Mouse (Mus musculus) cerebellum, adult 2 months (tissue): ENCODE measurements at regions not wholly inside any gene's neighbourhood (a gene's known extent, or its start where the extent isn't known, plus 50 kb on each side); places are given as distances from the start of the nearest gene placed in this dataset.

Source experiments
- DNase-seq, 2 experiments: peaks; one replicate each; pipeline ENCODE4 v3.0.0; 2021
- H3K27ac ChIP-seq: fragments of 200-500 bp; 2 replicates; pipeline ENCODE4 v1.5.1; 2012; ENCODE audit warnings: low read length, control low read depth, inconsistent platforms; ENCODE audit not compliant: insufficient read depth
- H3K27me3 ChIP-seq: fragments of 200-500 bp; 2 replicates; pipeline ENCODE4 v1.6.1; 2012; ENCODE audit warnings: inconsistent platforms, mild to moderate bottlenecking, low read length, moderate library complexity; ENCODE audit not compliant: control insufficient read depth, insufficient read depth
- H3K4me1 ChIP-seq: fragments of 200-500 bp; 2 replicates; pipeline ENCODE4 v1.6.1; 2011; ENCODE audit warnings: low read length; ENCODE audit not compliant: control insufficient read depth, insufficient read depth
- H3K4me3 ChIP-seq: fragments of 200-500 bp; replicated peaks from 2 replicates; pipeline ENCODE3; 2011; ENCODE audit warnings: mild to moderate bottlenecking, low read depth, low read length, control low read depth; ENCODE audit not compliant: insufficient read depth
- CTCF ChIP-seq: fragments of 200-500 bp; IDR thresholded peaks from 2 replicates; pipeline ENCODE4 v1.5.1; 2011; ENCODE audit warnings: low read depth, mild to moderate bottlenecking, control low read depth, low read length, moderate library complexity, borderline replicate concordance; ENCODE audit not compliant: insufficient read depth
- POLR2A ChIP-seq: fragments of 200-500 bp; IDR thresholded peaks from 2 replicates; pipeline ENCODE4 v1.6.1; 2011; ENCODE audit warnings: low read length, control low read depth, borderline replicate concordance; ENCODE audit not compliant: insufficient read depth
- WGBS: fragments of 180-500 bp; shearing (Covaris S2); methylation state at CpG from one replicate; pipeline ENCODE4 v1.1.7; 2018; 5-methylcytosine and 5-hydroxymethylcytosine counted together

- H3K4me3 ChIP-seq = no peak overlapping the region
- DNase-seq = no peak
- WGBS = 58% methylated on average over 14 of the region's 14 CpGs
- no peak for TF ChIP-seq CTCF
- TF ChIP-seq POLR2A = no peak
- H3K27ac ChIP-seq = no peak overlapping the region
- no peaks in the 10 kb centered on the region for H3K27me3 ChIP-seq
- H3K4me1 ChIP-seq = no peaks in the 10 kb centered on the region
These were observed 256.0 kb downstream of the Etnk1 start for GRCm38 (mm10) chr6:143423026-143423425.

GRCm38 (mm10) chr6:143425182-143425829 lies 258.3 kb downstream of the Etnk1 start:
- Histone ChIP-seq H3K27me3 (no peaks in the 10 kb centered on the region), H3K27ac (no peak overlapping the region), H3K4me1 (no peaks in the 10 kb centered on the region), H3K4me3 (no peak overlapping the region)
- TF ChIP-seq CTCF = no peak
- TF ChIP-seq POLR2A = no peak
- 42% methylated on average over 17 of the region's 17 CpGs for WGBS
- no peak for DNase-seq

GRCm38 (mm10) chr6:143431896-143432450 lies 265.0 kb downstream of the Etnk1 start:
- no peaks in the 10 kb centered on the region for H3K4me1 ChIP-seq
- TF ChIP-seq CTCF (no peak), POLR2A (no peak)
- H3K27ac ChIP-seq = no peak overlapping the region
- 89% methylated on average over 13 of the region's 13 CpGs for WGBS
- no peak overlapping the region for H3K4me3 ChIP-seq
- no peaks in the 10 kb centered on the region for H3K27me3 ChIP-seq
- DNase-seq = no peak

GRCm38 (mm10) chr6:143437367-143438271 lies 270.6 kb downstream of the Etnk1 start:
- TF ChIP-seq POLR2A = no peak
- no peak for TF ChIP-seq CTCF
- Histone ChIP-seq H3K4me3 (no peak overlapping the region), H3K4me1 (no peaks in the 10 kb centered on the region), H3K27me3 (no peaks in the 10 kb centered on the region; the same call in none of the 2 replicates), H3K27ac (no peak overlapping the region)
- WGBS = 32% methylated on average over 32 of the region's 32 CpGs
- DNase-seq = no peak

- H3K27me3 ChIP-seq = no peaks in the 10 kb centered on the region; the same call in none of the 2 replicates
- no peaks in the 10 kb centered on the region for H3K4me1 ChIP-seq
- WGBS = 96% methylated on average over 5 of the region's 5 CpGs
- TF ChIP-seq CTCF (no peak), POLR2A (no peak)
- no peak overlapping the region for H3K4me3 ChIP-seq
- DNase-seq = no peak
- H3K27ac ChIP-seq = no peak overlapping the region
These were observed 271.2 kb downstream of the Etnk1 start for GRCm38 (mm10) chr6:143438272-143438591.

GRCm38 (mm10) chr6:143439484-143439883 lies 272.5 kb downstream of the Etnk1 start:
- 79% methylated on average over 10 of the region's 10 CpGs for WGBS
- Histone ChIP-seq H3K27me3 (no peaks in the 10 kb centered on the region; the same call in none of the 2 replicates), H3K4me3 (no peak overlapping the region), H3K27ac (no peak overlapping the region), H3K4me1 (no peaks in the 10 kb centered on the region)
- DNase-seq = no peak
- TF ChIP-seq CTCF (no peak), POLR2A (no peak)

- Histone ChIP-seq H3K27ac (no peak overlapping the region), H3K4me1 (no peaks in the 10 kb centered on the region), H3K27me3 (no peaks in the 10 kb centered on the region; the same call in none of the 2 replicates), H3K4me3 (no peak overlapping the region)
- DNase-seq = no peak
- no peak for TF ChIP-seq POLR2A
- no peak for TF ChIP-seq CTCF
- WGBS = 89% methylated on average over 15 of the region's 15 CpGs
These were observed 273.4 kb downstream of the Etnk1 start for GRCm38 (mm10) chr6:143440237-143440950.

GRCm38 (mm10) chr6:143442361-143442760 lies 275.3 kb downstream of the Etnk1 start:
- 85% methylated on average over 8 of the region's 8 CpGs for WGBS
- DNase-seq = no peak
- no peaks in the 10 kb centered on the region for H3K4me1 ChIP-seq
- no peaks in the 10 kb centered on the region; the same call in none of the 2 replicates for H3K27me3 ChIP-seq
- no peak for TF ChIP-seq CTCF
- no peak for TF ChIP-seq POLR2A
- H3K27ac ChIP-seq = no peak overlapping the region
- H3K4me3 ChIP-seq = no peak overlapping the region
